Mouse (Mus musculus): ENCODE measurements around the gene RPS10-NUDT3. TPM values are rescaled to one million over a fixed set of nuclear protein-coding genes. Genes with fewer than 3 reads are reported as not detected.

RPS10-NUDT3 gene
- polyA plus RNA-seq, 1 experiment from 2014 or later = not detected

- no peaks in the 10 kb centered on the region for H3K4me1 ChIP-seq (replicated peaks; ENCODE audit: control insufficient read depth, insufficient read depth, low read length)
- no peaks in the 10 kb centered on the region for H3K9me3 ChIP-seq (ENCODE audit: control insufficient read depth, low read length)
- no peak for ATAC-seq (replicated peaks; ENCODE audit: low FRiP score)
- no peak overlapping the region for H3K4me2 ChIP-seq (ENCODE audit: low read depth, low read length, severe bottlenecking)
- no peaks in the 10 kb centered on the region for H3K36me3 ChIP-seq (ENCODE audit: control insufficient read depth, insufficient read depth, low read length)
- WGBS = 83% methylated on average over 3 of the region's 3 CpGs
- H3K27ac ChIP-seq (ENCODE audit: low read depth, low read length) = no peak overlapping the region
- H3K9ac ChIP-seq (ENCODE audit: low read length) = no peak overlapping the region; the same call in 1 of the 2 replicates
- no peaks in the 10 kb centered on the region for H3K27me3 ChIP-seq (ENCODE audit: control insufficient read depth, insufficient read depth, low read length)
- H3K4me3 ChIP-seq (ENCODE audit: low read depth, low read length) = no peak overlapping the region
- no peak for DNase-seq (ENCODE audit: low spot score)
These were observed 93.0 kb downstream of the RPS10-NUDT3 start for GRCm38 (mm10) chr17:27541984-27542383.

- no peak overlapping the region for H3K9ac ChIP-seq (ENCODE audit: low read length)
- H3K27ac ChIP-seq (ENCODE audit: low read depth, low read length) = no peak overlapping the region
- no peaks in the 10 kb centered on the region for H3K9me3 ChIP-seq (ENCODE audit: control insufficient read depth, low read length)
- H3K36me3 ChIP-seq (ENCODE audit: control insufficient read depth, insufficient read depth, low read length) = no peaks in the 10 kb centered on the region
- 71% methylated on average over 2 of the region's 2 CpGs for WGBS
- no peak overlapping the region for H3K4me2 ChIP-seq (ENCODE audit: low read depth, low read length, severe bottlenecking)
- DNase-seq (ENCODE audit: low spot score) = no peak
- no peak overlapping the region for H3K4me3 ChIP-seq (ENCODE audit: low read depth, low read length)
- ATAC-seq (replicated peaks; ENCODE audit: low FRiP score) = no peak
- H3K27me3 ChIP-seq (ENCODE audit: control insufficient read depth, insufficient read depth, low read length) = no peaks in the 10 kb centered on the region
- no peaks in the 10 kb centered on the region for H3K4me1 ChIP-seq (replicated peaks; ENCODE audit: control insufficient read depth, insufficient read depth, low read length)
These were observed 93.8 kb downstream of the RPS10-NUDT3 start for GRCm38 (mm10) chr17:27541261-27541660.

GRCm38 (mm10) chr17:27534718-27535117 lies 100.3 kb downstream of the RPS10-NUDT3 start:
- DNase-seq (ENCODE audit: low spot score) (peak; percentile 96), ATAC-seq (replicated peaks; ENCODE audit: low FRiP score) (peak; percentile 69)
- no peak overlapping the region for H3K4me2 ChIP-seq (ENCODE audit: low read depth, low read length, severe bottlenecking)
- 3% methylated on average over 10 of the region's 10 CpGs for WGBS
- no peaks in the 10 kb centered on the region for H3K36me3 ChIP-seq (ENCODE audit: control insufficient read depth, insufficient read depth, low read length)
- H3K27me3 ChIP-seq (ENCODE audit: control insufficient read depth, insufficient read depth, low read length) = no peaks in the 10 kb centered on the region
- no peaks in the 10 kb centered on the region; the same call in 1 of the 2 replicates for H3K4me1 ChIP-seq (replicated peaks; ENCODE audit: control insufficient read depth, insufficient read depth, low read length)
- H3K27ac ChIP-seq (ENCODE audit: low read depth, low read length) = no peak overlapping the region
- no peaks in the 10 kb centered on the region for H3K9me3 ChIP-seq (ENCODE audit: control insufficient read depth, low read length)
- no peak overlapping the region for H3K4me3 ChIP-seq (ENCODE audit: low read depth, low read length)
- H3K9ac ChIP-seq (ENCODE audit: low read length) = no peak overlapping the region

GRCm38 (mm10) chr17:27533354-27533753 lies 101.7 kb downstream of the RPS10-NUDT3 start:
- DNase-seq (ENCODE audit: low spot score) (no peak), ATAC-seq (replicated peaks; ENCODE audit: low FRiP score) (no peak)
- H3K4me1 ChIP-seq (replicated peaks; ENCODE audit: control insufficient read depth, insufficient read depth, low read length) = no peaks in the 10 kb centered on the region; the same call in 1 of the 2 replicates
- H3K27me3 ChIP-seq (ENCODE audit: control insufficient read depth, insufficient read depth, low read length) = no peaks in the 10 kb centered on the region
- H3K27ac ChIP-seq (ENCODE audit: low read depth, low read length) = no peak overlapping the region
- no peaks in the 10 kb centered on the region for H3K36me3 ChIP-seq (ENCODE audit: control insufficient read depth, insufficient read depth, low read length)
- no peak overlapping the region for H3K4me2 ChIP-seq (ENCODE audit: low read depth, low read length, severe bottlenecking)
- H3K9me3 ChIP-seq (ENCODE audit: control insufficient read depth, low read length) = no peaks in the 10 kb centered on the region
- whole genome bisulfite sequencing = 81% methylated on average over 3 of the region's 3 CpGs
- no peak overlapping the region for H3K9ac ChIP-seq (ENCODE audit: low read length)
- no peak overlapping the region for H3K4me3 ChIP-seq (ENCODE audit: low read depth, low read length)

GRCm38 (mm10) chr17:27532095-27532494 lies 102.9 kb downstream of the RPS10-NUDT3 start:
- H3K9me3 ChIP-seq (ENCODE audit: control insufficient read depth, low read length) = no peaks in the 10 kb centered on the region
- no peaks in the 10 kb centered on the region; the same call in 1 of the 2 replicates for H3K4me1 ChIP-seq (replicated peaks; ENCODE audit: control insufficient read depth, insufficient read depth, low read length)
- ATAC-seq (replicated peaks; ENCODE audit: low FRiP score) (no peak), DNase-seq (ENCODE audit: low spot score) (no peak)
- H3K4me3 ChIP-seq (ENCODE audit: low read depth, low read length) = no peak overlapping the region
- H3K27ac ChIP-seq (ENCODE audit: low read depth, low read length) = no peak overlapping the region
- no peak overlapping the region for H3K9ac ChIP-seq (ENCODE audit: low read length)
- no peaks in the 10 kb centered on the region for H3K27me3 ChIP-seq (ENCODE audit: control insufficient read depth, insufficient read depth, low read length)
- H3K4me2 ChIP-seq (ENCODE audit: low read depth, low read length, severe bottlenecking) = no peak overlapping the region
- 91% methylated on average over 8 of the region's 8 CpGs for WGBS
- no peaks in the 10 kb centered on the region for H3K36me3 ChIP-seq (ENCODE audit: control insufficient read depth, insufficient read depth, low read length)

Other genes starting within 250 kb of the RPS10-NUDT3 start
- gene Grm4, start 113.8 kb downstream of the RPS10-NUDT3 start, polyA plus RNA-seq (2014; fragmentation: Nextera tagmentation; extraction: Ambion mirVana) = 0.99 and 1.3 TPM in 2 replicates
- gene Hmga1, start 78.7 kb downstream of the RPS10-NUDT3 start, polyA plus RNA-seq (2014; fragmentation: Nextera tagmentation; extraction: Ambion mirVana) = 427 and 461 TPM in 2 replicates
- gene AI413582, start 69.5 kb downstream of the RPS10-NUDT3 start, polyA plus RNA-seq (2014; fragmentation: Nextera tagmentation; extraction: Ambion mirVana) = 14.6 and 16.7 TPM in 2 replicates
- 50.5 and 56.8 TPM in 2 replicates for gene Nudt3, start 11.7 kb downstream of the RPS10-NUDT3 start, polyA plus RNA-seq (2014; fragmentation: Nextera tagmentation; extraction: Ambion mirVana)
- gene Rps10, start 1.4 kb upstream of the RPS10-NUDT3 start, polyA plus RNA-seq (2014; fragmentation: Nextera tagmentation; extraction: Ambion mirVana) = 803 and 835 TPM in 2 replicates
- 4.7 and 5.3 TPM in 2 replicates for gene Pacsin1, start 20.3 kb upstream of the RPS10-NUDT3 start, polyA plus RNA-seq (2014; fragmentation: Nextera tagmentation; extraction: Ambion mirVana)
- 0.15 TPM in 1 of 2 replicates, not detected in the other for gene Spdef, start 93.7 kb upstream of the RPS10-NUDT3 start, polyA plus RNA-seq (2014; fragmentation: Nextera tagmentation; extraction: Ambion mirVana)
- 12.7 and 14.1 TPM in 2 replicates for gene D17Wsu92e, start 185.4 kb upstream of the RPS10-NUDT3 start, polyA plus RNA-seq (2014; fragmentation: Nextera tagmentation; extraction: Ambion mirVana)
- 371 and 373 TPM in 2 replicates for gene Snrpc, start 202.9 kb upstream of the RPS10-NUDT3 start, polyA plus RNA-seq (2014; fragmentation: Nextera tagmentation; extraction: Ambion mirVana)
- gene Uhrf1bp1, start 221.2 kb upstream of the RPS10-NUDT3 start, polyA plus RNA-seq (2014; fragmentation: Nextera tagmentation; extraction: Ambion mirVana) = 7.8 and 9.7 TPM in 2 replicates

Measured in forebrain, embryonic 11.5 days (tissue).